Mouse (Mus musculus) olfactory bulb, adult 2 months (tissue): ENCODE data around the gene Ndufc1.

Experiments used
- CTCF ChIP-seq: fragments of 200-500 bp; IDR thresholded peaks from 2 replicates; pipeline ENCODE4 v1.5.1; 2012; ENCODE audit warnings: low read depth, mild to moderate bottlenecking, low read length, moderate library complexity; ENCODE audit not compliant: insufficient read depth
- POLR2A ChIP-seq: fragments of 200-500 bp; IDR thresholded peaks from 2 replicates; pipeline ENCODE4 v1.6.1; 2012; ENCODE audit warnings: mild to moderate bottlenecking, low read depth, low read length, moderate library complexity; ENCODE audit not compliant: insufficient read depth

DNA sequence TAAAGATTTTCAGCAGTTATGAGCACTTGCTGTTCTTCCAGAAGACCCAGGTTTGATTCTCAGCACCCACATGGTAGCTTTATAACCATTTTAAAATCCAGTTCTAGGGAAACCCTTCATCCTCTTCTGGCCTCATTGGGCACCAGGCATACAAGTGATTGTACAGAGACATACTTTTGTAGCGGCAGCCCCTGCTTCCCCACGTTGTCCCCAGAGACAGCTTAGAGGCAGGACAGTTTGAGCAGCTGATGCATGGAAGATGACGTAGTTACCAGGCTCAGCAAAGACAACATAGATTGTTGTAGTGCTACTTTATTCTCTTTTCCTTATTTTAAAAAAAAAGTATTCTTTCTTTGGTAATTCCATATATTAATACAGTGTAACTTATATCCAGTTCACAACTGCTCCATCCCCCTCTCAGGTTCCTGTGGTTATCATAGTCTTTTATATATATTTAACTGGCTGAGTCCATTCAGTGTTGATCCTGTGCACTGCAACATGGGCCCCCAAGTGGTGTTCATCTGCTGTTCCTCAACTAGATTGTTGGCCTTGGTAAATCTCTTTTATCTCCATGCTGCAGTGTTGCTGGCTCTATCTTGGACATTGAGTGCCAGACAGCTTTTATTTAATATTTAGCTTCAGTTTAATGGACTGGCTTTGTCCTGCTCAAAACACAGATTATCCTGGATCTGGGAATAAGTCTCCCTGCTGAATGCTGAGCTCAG lies 26.2 kb upstream of the Ndufc1 start:
- no peak for TF ChIP-seq POLR2A
- no peak for TF ChIP-seq CTCF
